Mouse (Mus musculus): ENCODE measurements around the gene Ttc33.

Gene Ttc33

GRCm38 (mm10) chr15:5241304-5242201, 56.2 kb downstream of the Ttc33 start:
- peak; percentile 58 for DNase-seq (ENCODE audit: low spot score)

DNA sequence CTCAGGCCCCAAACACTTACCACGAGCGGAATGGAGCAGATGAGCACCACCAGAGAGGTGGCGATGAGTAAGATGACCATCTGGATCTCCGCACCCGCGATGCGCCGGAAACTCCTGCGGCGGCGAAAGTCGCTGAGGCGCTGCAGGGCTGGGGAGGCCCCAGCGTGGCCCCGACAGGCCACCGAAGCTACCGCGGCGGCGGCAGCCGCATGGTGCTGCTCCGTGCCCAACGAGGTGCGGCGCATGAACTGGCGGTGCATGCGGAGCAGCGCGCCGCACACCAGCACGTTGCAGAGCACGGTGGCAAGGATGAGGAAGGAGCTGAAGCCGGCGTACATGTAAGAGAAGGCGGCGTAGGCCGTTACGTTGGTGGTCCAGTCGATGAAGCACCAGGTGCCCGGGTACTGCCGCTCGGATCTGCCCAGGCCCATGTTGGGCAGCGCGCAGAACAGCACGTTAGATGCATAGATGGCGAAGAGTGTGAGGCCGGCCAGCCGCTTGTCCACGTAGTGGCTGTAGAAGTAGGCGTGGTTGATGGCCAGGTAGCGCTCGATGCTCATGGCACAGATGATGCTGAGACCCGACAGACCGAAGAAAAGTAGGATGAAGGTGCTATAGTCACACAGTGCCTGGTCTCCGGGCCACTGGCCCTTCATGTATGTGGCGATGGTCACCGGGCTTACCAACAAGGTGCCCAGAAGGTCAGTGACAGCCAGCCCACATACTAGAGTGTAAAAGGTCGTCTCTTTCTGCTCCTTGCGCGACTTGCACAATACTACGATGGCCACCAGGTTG, 57.1 kb downstream of the Ttc33 start:
- DNase-seq (ENCODE audit: low spot score), result no peak

- no peak for DNase-seq (ENCODE audit: low spot score)
Observed at GRCm38 (mm10) chr15:5243036-5243958, 58.0 kb downstream of the Ttc33 start.

DNA sequence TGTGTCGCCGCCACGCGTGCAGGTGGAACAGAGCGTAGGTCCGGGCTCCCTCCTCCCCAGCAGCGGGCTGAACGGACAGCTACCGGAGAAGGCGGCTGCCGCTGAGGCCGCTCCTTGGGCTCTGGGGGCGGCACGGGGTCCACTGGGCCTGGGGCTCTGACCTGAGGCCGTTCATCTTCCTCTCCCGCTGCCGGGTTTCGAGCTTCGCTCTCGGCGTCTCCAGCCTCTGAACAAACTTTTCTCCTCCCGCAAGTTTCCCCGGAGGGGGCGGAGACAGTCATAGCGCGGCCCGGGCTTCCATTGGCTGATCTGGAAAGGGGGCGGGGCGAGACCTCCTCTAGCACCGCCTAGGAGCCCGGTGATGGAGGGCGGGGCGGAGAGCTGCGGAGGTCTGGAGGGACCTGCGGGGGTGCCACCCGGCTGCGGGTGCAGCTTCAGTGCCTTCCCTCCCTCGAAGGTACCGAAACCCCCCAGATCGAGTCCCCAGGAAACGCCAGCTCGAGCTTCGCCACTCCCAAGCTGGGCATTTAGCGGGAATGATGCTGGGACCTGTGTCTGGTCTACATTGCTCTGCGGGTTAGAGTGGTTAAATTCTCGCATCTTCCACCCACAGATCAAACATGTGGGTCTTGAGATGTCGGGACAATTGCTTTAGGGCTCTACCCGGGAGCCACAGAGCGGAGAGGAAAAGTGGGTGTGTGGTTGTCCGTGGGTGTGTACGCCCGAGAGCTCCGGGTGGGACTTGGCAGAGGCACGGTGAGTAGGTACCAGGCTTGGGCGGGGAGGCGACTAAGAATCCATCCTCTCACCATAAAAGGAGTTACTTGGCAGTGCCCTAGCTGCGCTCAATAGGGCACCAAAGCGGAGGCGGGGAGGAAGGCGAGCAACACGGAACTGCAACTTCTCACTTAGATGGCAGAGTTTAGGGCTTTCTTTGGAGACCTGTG, 58.9 kb downstream of the Ttc33 start, which contains the start of gene Ptger4:
Gene Ptger4 (minus strand): TSS at position 229 of the 947 bp plus-strand sequence.
- DNase-seq (ENCODE audit: low spot score), result peak; percentile 72

DNA sequence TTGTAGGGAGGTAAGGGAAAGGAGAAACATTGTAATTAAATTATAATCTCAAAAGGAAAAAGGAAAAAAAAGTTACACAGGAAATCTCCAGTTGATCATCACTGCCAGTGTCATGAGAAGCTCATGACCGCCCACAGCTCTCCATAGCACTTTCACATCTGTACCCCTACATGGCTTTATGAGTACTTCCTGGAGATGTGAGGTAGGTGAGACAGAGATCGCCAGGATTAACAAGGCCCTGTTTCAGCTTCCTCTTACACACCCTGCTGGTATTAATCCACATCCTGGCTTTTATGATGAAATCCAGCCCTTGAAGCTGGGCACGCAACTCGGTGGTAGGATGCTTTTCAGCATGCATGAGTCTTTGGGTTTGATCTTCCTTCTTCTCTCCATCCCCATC, 64.9 kb downstream of the Ttc33 start:
- no peak for DNase-seq (ENCODE audit: low spot score)

DNA sequence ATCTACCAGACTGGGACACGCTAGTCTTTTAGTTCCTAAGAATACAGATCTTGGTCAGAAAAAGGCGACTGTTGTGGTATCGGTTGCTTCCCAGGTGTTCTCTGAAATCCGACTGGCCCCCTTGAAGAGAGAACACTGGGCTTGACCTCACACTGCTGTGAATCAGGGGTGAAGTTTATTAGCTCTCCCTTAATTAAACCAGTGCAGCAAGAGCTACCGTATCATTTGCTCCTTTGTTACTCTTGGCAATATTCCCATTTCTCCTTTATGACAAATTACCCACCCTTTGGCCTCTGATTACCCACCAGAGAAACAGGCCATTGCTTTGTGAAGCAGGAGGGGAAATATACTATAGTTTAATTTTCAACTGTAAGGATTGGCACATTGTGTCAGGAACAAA, 74.9 kb downstream of the Ttc33 start:
- DNase-seq (ENCODE audit: low spot score), result no peak

GRCm38 (mm10) chr15:5261004-5261403, 75.7 kb downstream of the Ttc33 start:
- no peak for DNase-seq (ENCODE audit: low spot score)

- DNase-seq (ENCODE audit: low spot score), result no peak
Observed at GRCm38 (mm10) chr15:5262095-5262667, 76.9 kb downstream of the Ttc33 start.

- DNase-seq (ENCODE audit: low spot score), result no peak
Observed at GRCm38 (mm10) chr15:5262874-5263504, 77.7 kb downstream of the Ttc33 start.

DNA sequence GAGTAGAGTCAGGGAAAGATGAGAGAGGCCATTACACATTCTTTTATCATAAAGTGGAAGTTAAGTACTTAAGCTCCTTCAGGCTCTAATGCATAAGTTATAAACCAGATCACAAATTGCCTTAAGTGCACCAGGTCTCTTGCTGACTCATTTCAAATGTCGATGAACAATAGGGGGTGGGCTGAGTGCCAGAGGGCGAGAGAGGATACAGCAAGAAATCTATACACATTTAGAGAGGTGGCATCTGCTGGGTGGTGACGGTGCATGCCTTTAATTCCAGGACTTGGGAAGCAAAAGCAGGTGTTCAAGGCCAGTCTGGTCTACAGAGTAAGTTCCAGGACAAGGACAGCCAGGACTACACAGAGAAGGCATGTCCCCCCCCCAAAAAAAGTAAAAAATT, 80.8 kb downstream of the Ttc33 start:
- DNase-seq (ENCODE audit: low spot score), result no peak
